Mouse (Mus musculus) intestine, postnatal 0 days (tissue): ENCODE data around the gene Rassf8. TPM values are rescaled to one million over a fixed set of nuclear protein-coding genes. Genes with fewer than 3 reads are reported as not detected.

Experiments used
- ATAC-seq: fragments of 200-750 bp; cut with Nextera tagmentation; 2 replicates; pipeline ENCODE4 v1.8.0; 2017; ENCODE audit warnings: mild to moderate bottlenecking, moderate TSS enrichment, moderate library complexity
- H3K27ac ChIP-seq: fragments of 300-500 bp; sonication (generic); 2 replicates; pipeline ENCODE4 v1.5.1; 2014; ENCODE audit warnings: mild to moderate bottlenecking, low read depth, low read length, moderate library complexity
- H3K27me3 ChIP-seq: fragments of 300-500 bp; sonication (generic); replicated peaks from 2 replicates; pipeline ENCODE4 v1.6.1; 2014; ENCODE audit warnings: low read length, mixed read lengths; ENCODE audit not compliant: control insufficient read depth, insufficient read depth
- H3K36me3 ChIP-seq: fragments of 300-500 bp; sonication (generic); 2 replicates; pipeline ENCODE4 v1.6.1; 2014; ENCODE audit warnings: mild to moderate bottlenecking, moderate library complexity; ENCODE audit not compliant: control insufficient read depth, insufficient read depth
- H3K4me1 ChIP-seq: fragments of 300-500 bp; sonication (generic); replicated peaks from 2 replicates; pipeline ENCODE4 v1.6.1; 2014; ENCODE audit warnings: antibody characterized with exemption, low read length, mixed read lengths; ENCODE audit not compliant: control insufficient read depth, insufficient read depth
- H3K4me2 ChIP-seq: fragments of 300-500 bp; sonication (generic); replicated peaks from 2 replicates; pipeline ENCODE4 v1.6.1; 2014; ENCODE audit warnings: low read depth, mild to moderate bottlenecking, moderate library complexity
- H3K4me3 ChIP-seq: fragments of 300-500 bp; sonication (generic); 2 replicates; pipeline ENCODE4 v1.5.1; 2014; ENCODE audit warnings: low read depth, low read length
- H3K9ac ChIP-seq: fragments of 300-500 bp; sonication (generic); 2 replicates; pipeline ENCODE4 v1.6.1; 2014; ENCODE audit warnings: mild to moderate bottlenecking, low read depth, low read length
- H3K9me3 ChIP-seq: fragments of 300-500 bp; sonication (generic); 2 replicates; pipeline ENCODE4 v1.6.1; 2016; ENCODE audit warnings: mixed run types; ENCODE audit not compliant: control insufficient read depth
- CTCF ChIP-seq: sonication (generic); IDR thresholded peaks from 2 replicates; pipeline ENCODE4 v1.5.1; 2016; ENCODE audit warnings: low read depth, mild to moderate bottlenecking, control low read depth, antibody characterized with exemption, moderate library complexity
- WGBS: fragments of 180-500 bp; shearing (Covaris S2); extraction: QIAGEN DNeasy Blood & Tissue Kit; methylation state at CpG from one replicate; pipeline ENCODE4 v1.1.7; 2014; 5-methylcytosine and 5-hydroxymethylcytosine counted together
- polyA plus RNA-seq: library from polyadenylated mRNA; unstranded; fragments of >200 nt; fragmentation: Nextera tagmentation; extraction: Ambion mirVana; gene quantifications from 2 replicates; pipeline ENCODE4 v1.2.1, GENCODE M21; 2015

Gene Rassf8
- polyA plus RNA-seq, 1 experiment from 2014 or later = 3.3 TPM

GRCm38 (mm10) chr6:145830617-145831016 is 84.1 kb downstream of the Rassf8 start:
- no peaks in the 10 kb centered on the region for H3K27me3 ChIP-seq
- 44% methylated on average over 9 of the region's 9 CpGs for WGBS
- no peaks in the 10 kb centered on the region for H3K36me3 ChIP-seq
- H3K4me1 ChIP-seq = no peaks in the 10 kb centered on the region
- H3K9ac ChIP-seq = no peak overlapping the region
- peak; percentile 19; the same call in 1 of the 2 replicates for ATAC-seq
- no peak overlapping the region for H3K4me2 ChIP-seq
- H3K9me3 ChIP-seq = no peaks in the 10 kb centered on the region
- TF ChIP-seq CTCF = no peak
- no peak overlapping the region for H3K4me3 ChIP-seq
- H3K27ac ChIP-seq = no peak overlapping the region

- H3K4me2 ChIP-seq = no peak overlapping the region
- no peaks in the 10 kb centered on the region for H3K4me1 ChIP-seq
- ATAC-seq = no peak
Observed at GRCm38 (mm10) chr6:145832927-145833326, 86.4 kb downstream of the Rassf8 start.

GRCm38 (mm10) chr6:145835359-145835758 is 88.8 kb downstream of the Rassf8 start:
- Histone ChIP-seq H3K4me1 (no peaks in the 10 kb centered on the region), H3K27me3 (no peaks in the 10 kb centered on the region), H3K4me2 (no peak overlapping the region), H3K36me3 (no peaks in the 10 kb centered on the region), H3K4me3 (no peak overlapping the region), H3K9me3 (no peaks in the 10 kb centered on the region), H3K27ac (no peak overlapping the region), H3K9ac (no peak overlapping the region)
- TF ChIP-seq CTCF = no peak
- ATAC-seq = no peak
- WGBS = 39% methylated on average over 6 of the region's 6 CpGs

More at GRCm38 (mm10) chr6:145832927-145833326, 86.4 kb downstream of the Rassf8 start:
- Histone ChIP-seq H3K36me3 (no peaks in the 10 kb centered on the region), H3K9ac (no peak overlapping the region), H3K27me3 (no peaks in the 10 kb centered on the region), H3K4me3 (no peak overlapping the region), H3K27ac (no peak overlapping the region), H3K9me3 (no peaks in the 10 kb centered on the region)
- no peak for TF ChIP-seq CTCF
- WGBS = 71% methylated on average over 8 of the region's 8 CpGs

GRCm38 (mm10) chr6:145845611-145846010 is 99.1 kb downstream of the Rassf8 start:
- H3K4me1 ChIP-seq = no peaks in the 10 kb centered on the region
- ATAC-seq = no peak
- no peak for TF ChIP-seq CTCF
- no peak overlapping the region for H3K9ac ChIP-seq
- H3K4me2 ChIP-seq = no peak overlapping the region
- 48% methylated on average over 5 of the region's 5 CpGs for WGBS
- no peak overlapping the region for H3K4me3 ChIP-seq
- H3K27ac ChIP-seq = no peak overlapping the region
- no peaks in the 10 kb centered on the region for H3K9me3 ChIP-seq
- H3K36me3 ChIP-seq = no peaks in the 10 kb centered on the region
- H3K27me3 ChIP-seq = no peaks in the 10 kb centered on the region

- no peaks in the 10 kb centered on the region for H3K27me3 ChIP-seq
- no peaks in the 10 kb centered on the region for H3K36me3 ChIP-seq
- H3K27ac ChIP-seq = no peak overlapping the region
- WGBS = 74% methylated on average over 1 of the region's 1 CpGs
- no peak overlapping the region for H3K4me3 ChIP-seq
- no peak overlapping the region for H3K9ac ChIP-seq
- no peak overlapping the region for H3K4me2 ChIP-seq
- no peak for TF ChIP-seq CTCF
- ATAC-seq = no peak
- no peaks in the 10 kb centered on the region for H3K9me3 ChIP-seq
- no peaks in the 10 kb centered on the region for H3K4me1 ChIP-seq
Observed at GRCm38 (mm10) chr6:145846076-145846475, 99.5 kb downstream of the Rassf8 start.

GRCm38 (mm10) chr6:145846948-145847347 is 100.4 kb downstream of the Rassf8 start:
- Histone ChIP-seq H3K4me3 (no peak overlapping the region), H3K4me1 (no peaks in the 10 kb centered on the region), H3K27ac (no peak overlapping the region), H3K4me2 (no peak overlapping the region), H3K36me3 (no peaks in the 10 kb centered on the region), H3K9me3 (no peaks in the 10 kb centered on the region), H3K9ac (no peak overlapping the region), H3K27me3 (no peaks in the 10 kb centered on the region)
- ATAC-seq = no peak
- no peak for TF ChIP-seq CTCF
- 84% methylated on average over 6 of the region's 6 CpGs for WGBS

GRCm38 (mm10) chr6:145847661-145848060 is 101.1 kb downstream of the Rassf8 start:
- H3K27ac ChIP-seq = no peak overlapping the region
- 88% methylated on average over 8 of the region's 8 CpGs for WGBS
- no peaks in the 10 kb centered on the region for H3K27me3 ChIP-seq
- H3K4me2 ChIP-seq = no peak overlapping the region
- H3K9me3 ChIP-seq = no peaks in the 10 kb centered on the region
- no peaks in the 10 kb centered on the region for H3K4me1 ChIP-seq
- no peak for ATAC-seq
- TF ChIP-seq CTCF = no peak
- H3K4me3 ChIP-seq = no peak overlapping the region
- no peaks in the 10 kb centered on the region for H3K36me3 ChIP-seq
- no peak overlapping the region for H3K9ac ChIP-seq
